Mouse (Mus musculus): ENCODE data around the gene Wipi2. TPM values are rescaled to one million over a fixed set of nuclear protein-coding genes. Genes with fewer than 3 reads are reported as not detected.

Wipi2 gene
- polyA plus RNA-seq, 1 experiment from 2014 or later, result 38.8 TPM

DNA sequence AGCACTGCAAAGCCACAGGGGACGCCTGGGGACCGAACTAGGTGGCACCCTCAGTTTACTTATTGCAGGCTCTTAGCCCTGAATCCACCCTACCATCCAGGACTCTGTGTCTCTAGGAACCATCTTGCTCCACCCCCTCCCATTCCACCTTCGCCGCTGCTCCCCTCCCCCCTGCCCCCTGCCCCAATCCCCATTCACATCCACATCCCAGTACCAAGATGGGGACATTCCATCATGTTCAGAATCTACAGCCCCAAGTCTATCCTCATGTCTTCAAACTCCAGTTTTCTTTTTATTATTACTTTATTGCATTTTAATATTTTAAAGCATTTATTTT is 18.5 kb upstream of the Wipi2 start:
- ATAC-seq (ENCODE audit: insufficient read depth, low FRiP score, low read depth), result no peak

DNA sequence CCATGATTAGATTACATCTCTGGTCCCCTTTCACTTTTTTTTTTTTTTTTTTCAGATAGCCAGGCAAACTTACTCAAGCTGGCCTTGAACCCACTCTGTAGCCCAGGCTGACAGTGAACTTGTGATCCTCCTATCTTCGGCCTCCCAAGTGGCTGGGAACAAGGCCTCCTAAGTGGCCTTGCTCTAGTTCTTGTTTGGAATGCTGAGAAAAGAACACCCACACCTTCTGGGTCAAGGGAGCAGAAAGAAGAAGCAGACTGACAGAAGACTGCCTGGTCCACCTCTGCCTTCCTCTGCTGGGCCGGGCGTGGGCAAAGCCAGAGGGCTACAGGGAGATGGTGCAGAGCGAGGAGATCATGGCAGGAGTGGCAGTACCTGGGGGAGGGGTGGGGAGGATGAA is 17.1 kb upstream of the Wipi2 start:
- Histone ChIP-seq H3K4me1 (0 out of 2 replicates have a peak, but pooled peaks cover 3% of the 10 kb centered on the region), H3K4me3 (replicated peaks) (no peak overlapping the region), H3K4me2 (no peak overlapping the region), H3K36me3 (no peaks in the 10 kb centered on the region), H3K27ac (no peak overlapping the region), H3K9me3 (no peaks in the 10 kb centered on the region), H3K27me3 (replicated peaks) (0 out of 2 replicates have a peak, but pooled peaks cover 7% of the 10 kb centered on the region), H3K9ac (no peak overlapping the region)
- ATAC-seq (ENCODE audit: insufficient read depth, low FRiP score, low read depth), result no peak
- WGBS, result 80% methylated on average over 4 of the region's 4 CpGs

More for the DNA sequence above, 18.5 kb upstream of the Wipi2 start:
- WGBS, result 13% methylated on average over 4 of the region's 4 CpGs
- H3K36me3 ChIP-seq, result no peaks in the 10 kb centered on the region
- H3K9ac ChIP-seq, result no peak overlapping the region
- H3K9me3 ChIP-seq, result no peaks in the 10 kb centered on the region
- peak overlapping the region; percentile 39 for H3K4me3 ChIP-seq (replicated peaks)
- H3K27me3 ChIP-seq (replicated peaks), result 0 out of 2 replicates have a peak, but pooled peaks cover 7% of the 10 kb centered on the region
- no peak overlapping the region for H3K27ac ChIP-seq
- H3K4me1 ChIP-seq, result 0 out of 2 replicates have a peak, but pooled peaks cover 3% of the 10 kb centered on the region
- H3K4me2 ChIP-seq, result peak overlapping the region; percentile 75

DNA sequence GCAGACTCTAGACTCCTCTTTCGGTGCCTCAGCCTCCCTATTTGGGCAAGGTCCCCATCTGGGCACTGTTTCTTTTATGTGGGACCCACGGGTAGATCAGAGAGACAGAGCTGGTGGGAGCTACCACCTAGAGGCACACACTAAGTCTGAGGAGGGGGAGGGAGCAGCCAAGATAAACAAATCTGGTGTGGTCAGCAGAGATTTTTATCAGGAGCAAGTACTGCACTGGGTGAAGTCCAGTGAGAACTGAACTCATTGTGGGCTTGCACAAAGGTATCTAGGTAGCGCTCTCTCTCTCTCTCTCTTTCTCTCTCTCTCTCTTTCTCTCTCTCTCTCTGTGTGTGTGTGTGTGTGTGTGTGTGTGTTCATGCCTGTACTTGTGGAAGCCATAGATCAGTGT is 13.0 kb upstream of the Wipi2 start:
- no peak overlapping the region for H3K4me3 ChIP-seq (replicated peaks)
- no peak overlapping the region for H3K4me2 ChIP-seq
- H3K9me3 ChIP-seq, result no peaks in the 10 kb centered on the region
- 57% methylated on average over 3 of the region's 3 CpGs for WGBS
- no peak; the same call in 1 of the 2 replicates for ATAC-seq (ENCODE audit: insufficient read depth, low FRiP score, low read depth)
- no peaks in the 10 kb centered on the region for H3K36me3 ChIP-seq
- H3K27me3 ChIP-seq (replicated peaks), result 0 out of 2 replicates have a peak, but pooled peaks cover 2% of the 10 kb centered on the region
- H3K4me1 ChIP-seq, result no peaks in the 10 kb centered on the region
- H3K9ac ChIP-seq, result no peak overlapping the region
- H3K27ac ChIP-seq, result no peak overlapping the region

DNA sequence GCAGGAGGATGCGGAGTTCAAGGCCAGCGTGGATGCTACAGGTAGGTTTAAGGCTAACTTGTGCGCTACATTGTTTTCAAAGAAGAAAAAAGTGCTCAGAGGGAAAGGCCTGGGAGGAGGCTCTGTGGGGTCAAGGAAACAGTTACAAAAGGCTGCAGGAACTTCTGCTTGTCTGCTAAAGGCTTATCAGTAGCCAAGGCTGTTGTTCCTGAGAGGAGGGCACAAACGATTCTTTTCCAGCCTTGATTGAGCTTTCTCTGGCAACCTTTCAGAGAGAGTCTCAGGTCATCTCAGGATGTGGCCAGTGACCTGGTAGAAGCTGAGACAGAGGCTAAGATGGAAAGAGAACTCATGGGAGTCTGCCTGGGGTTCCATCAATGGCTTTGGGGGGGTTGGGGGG is 11.9 kb upstream of the Wipi2 start:
- WGBS, result 79% methylated on average over 4 of the region's 4 CpGs
- ATAC-seq (ENCODE audit: insufficient read depth, low FRiP score, low read depth), result no peak
- Histone ChIP-seq H3K4me3 (replicated peaks) (no peak overlapping the region), H3K27me3 (replicated peaks) (no peaks in the 10 kb centered on the region), H3K27ac (no peak overlapping the region), H3K9me3 (no peaks in the 10 kb centered on the region), H3K9ac (no peak overlapping the region), H3K36me3 (no peaks in the 10 kb centered on the region), H3K4me2 (no peak overlapping the region), H3K4me1 (no peaks in the 10 kb centered on the region)

DNA sequence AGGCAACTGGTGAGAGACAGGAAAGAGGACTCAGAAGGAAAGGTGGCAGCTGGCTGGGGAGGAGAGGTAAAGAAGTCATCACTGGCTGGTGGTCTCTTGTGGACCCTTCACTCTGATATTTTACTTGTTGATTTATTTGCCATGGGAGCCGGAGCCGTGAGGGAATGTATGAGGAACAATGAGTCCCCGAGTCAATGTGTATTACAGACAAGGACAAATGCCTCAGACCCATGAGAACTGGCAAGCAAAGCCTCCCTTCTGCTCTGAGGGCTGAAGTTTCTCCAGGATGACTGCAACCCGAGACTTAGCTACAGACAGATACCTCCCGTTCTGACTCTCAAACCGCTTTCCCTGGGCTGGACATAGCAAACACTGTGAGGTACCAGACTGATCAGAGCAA is 11.2 kb upstream of the Wipi2 start:
- Histone ChIP-seq H3K9me3 (no peaks in the 10 kb centered on the region), H3K4me2 (no peak overlapping the region), H3K27ac (no peak overlapping the region), H3K27me3 (replicated peaks) (no peaks in the 10 kb centered on the region), H3K4me3 (replicated peaks) (no peak overlapping the region), H3K9ac (no peak overlapping the region), H3K4me1 (no peaks in the 10 kb centered on the region), H3K36me3 (no peaks in the 10 kb centered on the region)
- ATAC-seq (ENCODE audit: insufficient read depth, low FRiP score, low read depth), result no peak
- WGBS, result 44% methylated on average over 6 of the region's 6 CpGs

DNA sequence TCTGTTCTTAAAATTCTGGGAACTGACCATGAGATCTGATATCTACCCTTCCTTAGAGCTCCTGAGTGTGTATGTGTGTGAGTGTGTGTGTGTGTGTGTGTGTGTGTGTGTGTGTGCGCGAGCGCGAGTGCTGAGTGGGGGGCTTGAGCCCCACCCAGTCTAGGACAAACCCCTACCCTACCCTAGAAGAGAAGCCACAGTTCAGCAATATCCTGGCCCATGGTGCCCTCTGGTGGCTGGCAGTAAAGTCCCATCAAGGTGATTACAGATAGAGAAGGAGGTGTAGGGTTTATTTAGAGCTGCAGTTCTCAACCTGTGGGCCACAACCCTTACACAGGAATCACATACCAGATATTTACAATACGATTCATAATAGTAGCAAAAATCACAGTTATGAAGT is 7.6 kb upstream of the Wipi2 start:
- H3K4me2 ChIP-seq, result no peak overlapping the region
- no peaks in the 10 kb centered on the region for H3K36me3 ChIP-seq
- no peak overlapping the region for H3K9ac ChIP-seq
- H3K27ac ChIP-seq, result no peak overlapping the region
- H3K4me3 ChIP-seq (replicated peaks), result no peak overlapping the region
- WGBS, result 32% methylated on average over 5 of the region's 5 CpGs
- no peak for ATAC-seq (ENCODE audit: insufficient read depth, low FRiP score, low read depth)
- H3K27me3 ChIP-seq (replicated peaks), result no peaks in the 10 kb centered on the region
- H3K4me1 ChIP-seq, result no peaks in the 10 kb centered on the region
- no peaks in the 10 kb centered on the region for H3K9me3 ChIP-seq

DNA sequence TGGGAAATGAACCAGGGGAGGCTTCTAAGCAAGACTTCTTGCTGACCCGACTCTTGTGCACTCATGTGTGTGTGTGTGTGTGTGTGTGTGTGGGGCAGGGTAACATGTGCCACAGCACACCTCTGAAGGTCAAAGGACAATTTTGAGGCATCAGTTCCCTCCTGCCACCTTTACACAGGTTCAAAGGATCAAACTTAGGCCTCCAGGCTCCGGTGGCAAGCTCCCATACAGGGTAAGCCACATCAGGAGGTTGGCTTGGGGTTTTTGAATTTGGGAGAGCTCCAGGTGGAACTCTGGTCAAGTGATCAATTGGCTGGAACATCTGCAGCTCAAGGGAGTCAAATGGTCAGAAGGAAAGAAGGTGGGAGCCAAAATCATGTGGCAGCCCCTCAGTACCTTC is 6.1 kb upstream of the Wipi2 start:
- 77% methylated on average over 2 of the region's 2 CpGs for WGBS

DNA sequence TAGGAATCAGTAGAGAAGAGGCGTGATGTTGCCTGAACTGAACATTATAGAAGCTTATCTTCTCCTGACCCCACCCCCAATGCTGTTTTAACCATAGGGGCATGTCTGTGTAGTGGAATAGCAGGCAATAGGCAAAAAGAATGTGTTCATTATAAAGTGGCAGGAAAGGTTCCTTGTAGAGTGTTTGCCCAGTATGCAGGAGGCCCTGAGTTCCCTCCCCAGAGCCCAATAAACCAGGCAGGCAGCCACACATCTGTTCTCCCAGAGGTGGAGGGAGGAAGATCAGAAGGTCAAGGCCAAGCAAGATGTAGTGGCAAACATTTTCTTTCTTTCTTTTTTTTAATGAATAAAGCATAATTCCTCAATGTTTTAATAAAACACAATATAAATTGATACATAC is 5.4 kb upstream of the Wipi2 start:
- no peak for ATAC-seq (ENCODE audit: insufficient read depth, low FRiP score, low read depth)
- H3K9ac ChIP-seq, result no peak overlapping the region
- WGBS, result 57% methylated on average over 1 of the region's 1 CpGs
- H3K4me1 ChIP-seq, result no peaks in the 10 kb centered on the region
- H3K9me3 ChIP-seq, result no peaks in the 10 kb centered on the region
- H3K27me3 ChIP-seq (replicated peaks), result no peaks in the 10 kb centered on the region
- no peak overlapping the region for H3K4me2 ChIP-seq
- H3K27ac ChIP-seq, result no peak overlapping the region
- H3K4me3 ChIP-seq (replicated peaks), result no peak overlapping the region
- H3K36me3 ChIP-seq, result no peaks in the 10 kb centered on the region

More for the DNA sequence above, 6.1 kb upstream of the Wipi2 start:
- no peak overlapping the region for H3K4me3 ChIP-seq (replicated peaks)
- ATAC-seq (ENCODE audit: insufficient read depth, low FRiP score, low read depth), result no peak
- no peaks in the 10 kb centered on the region for H3K27me3 ChIP-seq (replicated peaks)
- H3K9ac ChIP-seq, result no peak overlapping the region
- H3K9me3 ChIP-seq, result no peaks in the 10 kb centered on the region
- H3K4me2 ChIP-seq, result no peak overlapping the region
- H3K4me1 ChIP-seq, result no peaks in the 10 kb centered on the region
- no peaks in the 10 kb centered on the region for H3K36me3 ChIP-seq
- H3K27ac ChIP-seq, result no peak overlapping the region

DNA sequence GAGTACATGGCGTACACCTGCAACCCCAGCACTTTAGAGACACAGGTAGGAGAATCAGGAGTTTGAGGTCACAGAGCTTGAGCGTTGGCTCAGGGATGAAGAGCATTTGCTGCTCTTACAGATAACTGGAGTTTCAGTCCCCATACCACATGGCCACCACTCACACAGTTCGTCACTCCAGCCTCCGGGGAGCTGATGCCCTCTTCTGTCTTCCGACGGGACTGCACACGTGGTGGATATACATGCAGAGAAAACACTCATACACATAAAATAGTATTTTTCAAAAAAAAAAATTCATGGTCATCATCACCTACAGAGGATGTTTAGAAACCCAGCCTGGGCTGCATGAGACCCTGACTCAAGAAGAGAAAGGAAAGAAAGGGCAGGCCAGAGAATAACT is 4.4 kb upstream of the Wipi2 start:
- H3K36me3 ChIP-seq, result no peaks in the 10 kb centered on the region
- no peaks in the 10 kb centered on the region for H3K27me3 ChIP-seq (replicated peaks)
- no peaks in the 10 kb centered on the region for H3K9me3 ChIP-seq
- H3K27ac ChIP-seq, result no peak overlapping the region
- H3K4me1 ChIP-seq, result no peaks in the 10 kb centered on the region
- H3K4me2 ChIP-seq, result no peak overlapping the region
- H3K9ac ChIP-seq, result no peak overlapping the region
- WGBS, result 88% methylated on average over 7 of the region's 7 CpGs
- ATAC-seq (ENCODE audit: insufficient read depth, low FRiP score, low read depth), result no peak
- H3K4me3 ChIP-seq (replicated peaks), result no peak overlapping the region

DNA sequence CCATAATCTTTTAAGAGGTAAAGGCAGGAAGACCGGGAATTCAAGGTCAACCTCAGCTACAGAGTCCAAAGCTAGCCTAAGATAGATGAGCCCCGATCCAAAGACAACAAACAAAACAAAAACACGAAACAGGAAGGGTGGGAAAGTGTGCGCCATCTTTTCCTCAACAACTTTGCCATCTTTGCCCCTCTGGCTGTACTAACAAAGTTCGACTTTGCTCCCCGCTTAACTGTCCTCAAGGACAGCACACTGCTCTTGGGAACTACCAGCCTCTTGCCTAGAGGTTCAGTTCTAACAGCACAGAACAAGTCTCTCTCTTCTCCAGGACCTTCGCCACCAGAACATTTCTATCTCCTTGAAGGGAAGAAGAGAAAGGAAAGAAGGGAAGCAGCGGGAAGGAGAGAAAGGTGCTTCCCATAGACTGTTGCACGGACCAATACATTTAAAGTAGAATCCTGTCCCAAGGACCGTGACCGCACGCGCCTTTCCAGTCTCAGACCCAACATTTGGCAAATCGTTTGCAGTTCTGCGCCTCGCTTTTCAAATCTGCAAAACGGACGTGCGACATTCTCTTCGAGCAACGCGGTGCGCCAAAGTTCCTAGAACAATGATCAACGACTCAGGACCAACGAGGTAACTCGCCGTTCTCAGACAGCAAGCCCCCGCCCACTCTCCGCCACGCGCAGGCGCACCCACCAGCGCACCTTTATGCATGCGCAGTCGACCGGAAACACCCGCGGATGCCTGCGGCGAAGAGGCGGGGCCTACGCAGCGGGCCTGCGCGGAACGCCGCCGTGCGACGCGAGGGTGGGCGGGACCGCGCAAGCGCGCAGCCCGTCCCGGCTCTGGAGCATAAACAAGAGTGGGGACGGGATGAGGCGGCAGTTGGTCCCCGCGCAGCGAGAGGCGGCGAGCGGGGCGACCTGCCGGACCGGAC is 1.5 kb downstream of the Wipi2 start:
- H3K36me3 ChIP-seq, result peaks cover under 1% of the 10 kb centered on the region; the same call in 1 of the 2 replicates
- peak overlapping the region; percentile 86 for H3K9ac ChIP-seq
- H3K4me1 ChIP-seq, result peaks cover 11% of the 10 kb centered on the region
- peak overlapping the region; percentile 84 for H3K4me2 ChIP-seq
- peak overlapping the region; percentile 84 for H3K27ac ChIP-seq
- no peaks in the 10 kb centered on the region for H3K27me3 ChIP-seq (replicated peaks)
- no peaks in the 10 kb centered on the region for H3K9me3 ChIP-seq
- peak overlapping the region; percentile 84 for H3K4me3 ChIP-seq (replicated peaks)
- under 1% methylated on average over 69 of the region's 69 CpGs for WGBS
- ATAC-seq (ENCODE audit: insufficient read depth, low FRiP score, low read depth), result peak; percentile 97

DNA sequence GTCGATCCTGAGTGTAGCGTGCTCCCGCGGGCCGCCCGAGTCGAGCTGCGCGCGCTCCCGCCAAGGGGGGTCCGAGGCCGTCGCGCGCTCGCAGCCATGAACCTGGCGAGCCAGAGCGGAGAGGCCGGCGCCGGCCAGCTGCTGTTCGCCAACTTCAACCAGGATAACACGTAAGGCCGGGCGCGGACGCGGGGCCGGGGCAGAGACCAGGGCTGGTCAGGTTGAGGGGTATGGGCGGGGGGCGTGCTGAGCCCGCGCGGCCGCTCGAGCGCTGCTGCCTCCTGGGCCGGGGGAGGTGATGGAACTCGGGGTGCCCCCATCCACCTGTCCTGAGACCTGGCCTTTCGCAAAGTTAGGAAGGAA is 2.1 kb downstream of the Wipi2 start:
- Histone ChIP-seq H3K27ac (peak overlapping the region; percentile 81), H3K9ac (peak overlapping the region; percentile 86), H3K27me3 (replicated peaks) (no peaks in the 10 kb centered on the region), H3K4me1 (peaks cover 11% of the 10 kb centered on the region), H3K9me3 (no peaks in the 10 kb centered on the region), H3K4me3 (replicated peaks) (peak overlapping the region; percentile 84), H3K4me2 (peak overlapping the region; percentile 84), H3K36me3 (peaks cover 4% of the 10 kb centered on the region; the same call in 1 of the 2 replicates)
- WGBS, result 1% methylated on average over 40 of the region's 41 CpGs
- ATAC-seq (ENCODE audit: insufficient read depth, low FRiP score, low read depth), result no peak

DNA sequence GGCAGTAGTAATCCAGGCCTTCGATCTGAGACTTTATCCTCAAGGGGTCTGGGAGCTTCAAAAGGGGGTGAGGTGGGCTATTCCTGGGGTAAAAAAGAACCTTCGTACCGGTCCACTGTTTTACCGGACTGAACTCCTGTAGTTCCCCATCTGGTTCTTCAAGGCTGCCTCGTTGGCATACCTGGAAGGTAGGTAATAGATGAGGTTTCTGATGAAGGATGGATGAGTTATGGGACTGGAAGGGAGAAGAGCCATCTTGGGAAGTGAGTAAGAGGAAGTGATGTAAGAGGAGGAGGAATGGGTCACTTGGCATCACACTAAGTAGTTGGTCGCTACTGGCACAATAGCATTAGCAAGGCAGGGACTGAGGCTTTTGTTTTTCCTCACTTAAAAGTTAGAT is 2.7 kb downstream of the Wipi2 start:
- no peaks in the 10 kb centered on the region for H3K9me3 ChIP-seq
- H3K4me3 ChIP-seq (replicated peaks), result peak overlapping the region; percentile 84
- ATAC-seq (ENCODE audit: insufficient read depth, low FRiP score, low read depth), result no peak
- H3K36me3 ChIP-seq, result peaks cover 4% of the 10 kb centered on the region; the same call in 1 of the 2 replicates
- peaks cover 11% of the 10 kb centered on the region for H3K4me1 ChIP-seq
- peak overlapping the region; percentile 86 for H3K9ac ChIP-seq
- 7% methylated on average over 6 of the region's 6 CpGs for WGBS
- peak overlapping the region; percentile 84 for H3K4me2 ChIP-seq
- peak overlapping the region; percentile 81; the same call in 1 of the 2 replicates for H3K27ac ChIP-seq
- H3K27me3 ChIP-seq (replicated peaks), result no peaks in the 10 kb centered on the region
